Mouse (Mus musculus) spleen, postnatal 14 days (tissue): Measurements from ENCODE around the gene Ndufs6.

Source experiments
- DNase-seq, 2 experiments: peaks; one replicate each; pipeline ENCODE4 v3.0.0; 2021 to 2022; ENCODE audit warnings: low spot score in 2 of 2

Ndufs6 gene

DNA sequence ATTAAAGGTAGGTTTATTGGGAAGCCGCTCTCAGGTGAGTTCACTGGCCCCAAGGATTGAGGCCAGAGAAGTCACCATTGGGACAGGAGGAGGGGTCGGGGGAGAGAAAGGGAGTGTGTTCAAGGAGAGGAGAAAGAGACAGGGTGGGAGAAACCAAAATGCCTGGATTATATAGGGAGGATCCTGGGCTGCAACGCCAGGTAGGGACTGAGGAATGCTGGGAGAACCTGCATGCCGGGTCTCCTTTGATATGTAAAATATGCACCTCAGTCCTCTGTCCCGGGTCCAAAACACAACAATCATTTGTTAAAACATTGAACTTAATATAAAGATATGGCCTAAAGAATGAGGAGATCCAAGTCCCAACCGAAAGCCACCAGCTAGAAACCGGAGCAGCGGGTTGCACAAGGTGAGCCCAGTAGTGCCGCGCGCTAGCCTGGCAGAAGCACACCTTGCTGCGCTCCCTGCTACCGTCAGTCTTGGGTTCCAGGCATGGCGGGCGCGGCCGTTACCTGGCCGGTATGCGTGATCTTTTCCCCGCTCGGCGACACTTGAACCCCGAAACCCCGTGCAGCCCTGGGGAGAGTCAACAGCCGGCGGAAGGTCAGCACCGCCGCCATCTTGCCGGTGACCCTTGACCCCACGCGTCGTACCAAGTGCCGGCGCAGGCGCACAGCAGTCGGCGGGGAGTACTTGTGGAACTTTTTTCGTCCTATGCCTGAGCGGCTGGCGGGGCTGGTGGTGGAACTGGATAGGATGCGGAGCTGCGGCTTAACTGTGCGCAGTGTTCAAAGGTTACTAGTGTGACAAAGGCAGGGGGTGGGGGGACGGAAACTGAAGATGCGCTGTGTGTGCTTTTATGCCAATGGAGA lies at the start of gene Ndufs6, which contains the start of gene Mrpl36:
Gene Ndufs6, minus strand, starts transcription at position 716 of the 872 bp plus-strand sequence.
Gene Mrpl36, plus strand, starts transcription at position 687 of the 872 bp plus-strand sequence.
- peak; percentile 81 to 89 for DNase-seq

DNA sequence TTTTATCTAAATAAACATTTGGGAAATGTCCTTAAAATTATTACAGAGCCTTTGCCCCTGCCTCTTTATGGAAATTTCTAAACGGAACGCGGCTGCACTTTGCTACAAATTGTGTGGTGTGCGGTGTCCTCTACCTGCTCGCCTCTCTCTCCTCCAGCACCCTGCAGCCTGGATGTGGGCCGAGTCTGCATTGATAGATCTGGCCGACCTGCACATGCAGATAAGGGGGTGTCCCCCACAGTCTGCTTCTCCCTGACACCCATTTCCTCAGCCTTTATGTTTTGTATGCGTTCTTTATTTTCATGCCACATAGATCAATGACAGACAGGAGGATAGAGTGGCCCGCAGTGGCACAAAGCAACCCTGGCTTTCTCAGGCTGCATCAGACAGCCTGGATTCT lies 49.3 kb upstream of the Ndufs6 start:
- no peak for DNase-seq

DNA sequence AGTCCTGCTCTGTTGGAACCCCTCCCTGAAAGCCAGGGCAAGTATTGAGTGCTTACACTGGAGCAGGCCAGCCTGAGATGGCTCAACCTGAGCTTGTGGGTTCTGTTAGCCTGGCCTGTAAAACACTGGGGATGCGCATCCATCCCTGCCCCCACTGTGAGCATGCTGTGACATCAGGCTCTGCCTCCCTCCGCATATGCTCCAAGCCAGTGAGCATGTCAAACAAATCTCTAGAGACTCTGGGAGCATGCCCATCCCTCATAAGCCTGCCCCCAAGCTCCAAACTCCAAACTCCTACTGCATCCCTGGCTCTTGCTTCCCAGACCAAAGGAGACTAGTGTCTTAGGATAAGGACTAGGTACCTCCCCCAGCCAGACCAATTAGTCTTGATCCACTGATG lies 46.3 kb upstream of the Ndufs6 start:
- DNase-seq: no peak

DNA sequence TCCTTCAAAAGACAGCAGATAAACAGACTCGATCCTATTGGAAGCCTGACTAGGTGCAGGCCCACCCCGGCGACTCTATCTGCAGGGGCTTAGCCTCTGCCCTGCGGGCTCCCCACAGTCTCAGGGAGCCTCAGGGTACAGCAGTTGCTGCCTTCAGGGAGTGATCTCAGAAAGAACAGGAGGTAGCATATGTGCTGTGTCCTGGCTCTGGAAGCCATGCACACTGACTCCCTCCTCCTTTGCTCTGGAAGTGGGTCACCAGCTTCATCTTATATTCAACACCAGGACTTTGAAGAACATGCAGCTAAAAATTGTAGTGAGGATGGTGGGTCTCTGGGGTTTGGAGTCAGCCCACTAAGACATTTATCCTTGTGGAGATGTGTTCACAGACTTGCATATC lies 45.0 kb upstream of the Ndufs6 start:
- DNase-seq: no peak

DNA sequence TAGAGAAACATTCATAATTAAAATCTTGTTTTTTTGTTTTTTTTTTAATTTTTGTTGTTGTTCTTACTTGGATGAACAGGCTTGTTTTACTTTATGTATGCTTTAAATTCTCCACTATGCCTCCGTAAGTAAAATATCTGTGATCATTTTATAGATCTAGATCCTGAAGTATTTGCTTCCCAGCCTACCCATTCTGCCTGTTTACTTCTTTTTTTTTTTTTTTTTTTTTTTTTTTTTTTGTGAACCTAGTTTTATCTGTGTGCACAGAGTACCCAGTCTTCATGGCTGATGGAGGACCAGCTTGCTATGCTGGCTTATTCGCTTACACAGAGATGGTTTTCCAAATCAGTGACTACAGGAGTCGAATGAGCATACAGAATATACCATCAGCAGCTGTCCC lies 28.8 kb upstream of the Ndufs6 start:
- DNase-seq: no peak

DNA sequence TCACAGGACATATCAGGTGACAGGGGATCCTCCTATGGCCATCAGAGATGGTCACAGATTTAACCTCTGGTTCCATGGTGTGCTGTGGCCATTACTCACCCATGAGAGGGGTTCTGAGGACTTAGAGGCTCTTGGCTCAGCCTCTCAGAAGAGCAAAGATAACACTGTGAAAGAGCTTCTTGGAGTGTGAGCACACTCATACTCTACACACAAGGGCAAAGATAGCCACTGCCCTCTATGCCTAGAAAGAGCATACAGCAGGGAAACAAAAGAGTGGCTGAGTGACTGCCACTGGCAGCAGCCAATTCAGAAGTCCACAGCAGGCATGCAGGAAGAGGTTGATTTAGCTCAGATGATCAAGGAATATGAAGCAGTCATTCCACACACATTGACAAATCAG lies 24.1 kb upstream of the Ndufs6 start:
- no peak for DNase-seq

DNA sequence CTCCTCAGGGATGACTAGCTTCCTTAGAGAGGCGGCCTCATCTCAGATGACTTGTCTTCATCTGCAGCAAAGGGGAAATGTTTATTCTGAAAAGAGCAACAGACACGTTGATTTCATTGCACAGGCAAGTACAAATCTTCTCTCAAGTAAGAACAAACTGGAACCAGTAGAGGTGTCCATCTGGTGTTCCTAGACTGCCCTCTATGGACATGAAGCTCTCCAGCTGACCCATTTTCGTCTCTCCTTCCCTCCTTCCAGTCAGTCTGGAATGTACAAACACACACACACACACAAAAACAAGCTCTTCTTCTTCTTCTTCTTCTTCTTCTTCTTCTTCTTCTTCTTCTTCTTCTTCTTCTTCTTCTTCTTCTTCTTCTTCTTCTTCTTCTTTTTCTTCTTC lies 23.6 kb upstream of the Ndufs6 start:
- DNase-seq: no peak

DNA sequence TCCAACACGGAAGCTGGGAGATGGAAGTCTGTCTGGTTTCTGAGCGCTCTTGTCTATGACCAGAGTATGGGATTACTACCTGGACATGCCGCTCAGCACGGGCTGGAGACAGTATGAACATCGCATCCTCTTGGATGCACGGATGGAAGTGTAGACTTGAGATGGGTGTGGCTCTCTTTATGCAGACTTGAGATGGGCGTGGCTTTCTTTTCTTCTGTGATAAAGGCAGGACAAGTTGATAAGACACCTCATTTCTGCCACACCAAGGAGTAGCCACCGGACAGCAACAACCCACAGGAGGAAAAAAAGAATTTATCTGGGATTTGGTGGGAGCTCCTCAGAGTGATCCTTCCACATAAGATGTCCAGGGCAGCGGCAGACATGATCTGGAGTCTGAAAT lies 22.4 kb upstream of the Ndufs6 start:
- DNase-seq: no peak

DNA sequence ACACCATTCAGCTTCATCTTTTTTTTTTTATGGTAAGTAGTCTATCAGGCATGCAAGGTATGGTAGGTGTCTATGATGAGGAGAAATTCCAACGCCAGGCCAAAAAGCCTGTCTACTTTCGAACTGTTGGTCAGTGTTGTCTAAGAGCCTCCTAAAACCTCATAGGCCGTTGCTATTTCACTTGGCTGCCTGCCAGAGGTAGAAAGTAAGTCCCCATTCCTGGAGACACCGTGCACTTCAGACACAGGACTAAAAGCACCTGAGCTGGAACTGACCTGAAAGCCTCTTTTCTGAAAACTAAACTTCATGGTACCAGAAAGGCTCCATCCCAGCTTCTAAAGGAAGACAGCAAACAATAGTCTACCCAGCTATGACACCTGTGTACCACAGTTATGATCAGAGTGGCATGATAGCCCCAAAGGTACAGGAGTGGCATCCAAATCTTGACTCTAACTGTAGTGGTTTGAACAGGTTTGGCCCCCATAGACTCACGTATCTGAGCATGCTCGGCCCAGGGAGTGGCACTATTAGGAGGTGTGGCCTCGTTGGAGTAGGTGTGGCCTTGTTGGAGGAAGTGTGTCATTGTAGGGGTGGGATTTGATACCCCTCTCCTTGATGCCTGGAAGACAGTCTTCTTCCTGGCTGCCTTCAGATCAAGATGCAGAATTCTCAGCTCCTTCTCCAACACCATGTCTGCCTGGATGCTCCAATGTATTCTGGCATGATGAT lies 19.7 kb upstream of the Ndufs6 start:
- no peak for DNase-seq

DNA sequence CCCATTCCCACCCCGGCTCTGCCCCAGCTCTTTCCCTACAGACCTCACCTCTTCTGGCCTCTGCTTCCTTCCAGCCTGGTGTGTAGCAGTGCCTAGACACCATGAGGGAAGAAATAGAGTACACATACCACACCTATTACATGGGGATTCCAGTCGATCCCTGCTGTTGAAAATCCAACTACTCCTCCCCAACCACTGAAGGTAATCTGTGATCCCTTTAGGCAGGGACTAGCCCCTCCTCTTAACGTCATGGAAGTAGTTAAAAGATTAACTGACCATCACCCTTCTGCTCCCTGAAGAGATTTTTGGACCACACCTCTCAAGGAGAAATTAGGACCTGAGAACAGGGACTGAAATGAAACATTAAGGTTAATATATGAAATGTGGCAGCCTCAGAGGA lies 18.8 kb upstream of the Ndufs6 start:
- no peak for DNase-seq

DNA sequence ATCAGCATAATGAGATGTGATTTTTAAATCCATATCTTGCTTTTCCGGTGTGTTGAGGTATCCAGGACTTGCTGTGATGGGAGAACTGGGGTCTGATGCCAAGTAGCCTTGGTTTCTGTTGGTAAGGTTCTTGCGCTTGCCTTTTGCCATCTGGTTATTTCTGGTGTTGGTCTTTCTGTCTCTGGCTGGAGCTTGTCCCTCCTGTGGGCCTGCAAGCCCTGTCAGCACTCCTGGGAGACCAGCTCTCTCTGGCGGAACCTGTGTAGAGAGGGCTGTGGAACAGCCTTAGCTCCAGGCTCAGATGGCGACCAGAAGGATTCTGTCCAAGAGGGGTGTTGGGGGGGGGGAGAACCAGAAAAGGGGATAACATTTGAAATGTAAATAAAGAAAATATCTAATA lies 18.4 kb upstream of the Ndufs6 start:
- no peak for DNase-seq

DNA sequence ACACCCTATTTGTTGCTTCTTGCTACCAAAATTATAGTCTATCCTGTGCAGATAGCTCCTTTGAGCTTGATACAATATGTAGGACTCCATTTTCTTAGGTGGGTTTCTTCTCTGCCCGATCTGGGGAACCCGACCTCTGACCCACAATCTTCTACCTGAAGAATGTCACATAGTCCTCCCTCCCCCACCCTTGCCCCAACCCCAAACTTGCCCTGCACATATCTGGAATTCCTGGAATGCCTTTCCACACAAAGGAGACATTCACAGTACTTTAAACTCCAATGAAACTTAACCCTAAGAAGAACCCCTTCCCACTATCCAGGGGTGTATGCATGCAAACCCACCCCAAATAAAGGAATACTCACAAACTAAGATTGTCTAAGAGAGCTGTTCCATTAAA lies 17.8 kb upstream of the Ndufs6 start:
- no peak for DNase-seq

DNA sequence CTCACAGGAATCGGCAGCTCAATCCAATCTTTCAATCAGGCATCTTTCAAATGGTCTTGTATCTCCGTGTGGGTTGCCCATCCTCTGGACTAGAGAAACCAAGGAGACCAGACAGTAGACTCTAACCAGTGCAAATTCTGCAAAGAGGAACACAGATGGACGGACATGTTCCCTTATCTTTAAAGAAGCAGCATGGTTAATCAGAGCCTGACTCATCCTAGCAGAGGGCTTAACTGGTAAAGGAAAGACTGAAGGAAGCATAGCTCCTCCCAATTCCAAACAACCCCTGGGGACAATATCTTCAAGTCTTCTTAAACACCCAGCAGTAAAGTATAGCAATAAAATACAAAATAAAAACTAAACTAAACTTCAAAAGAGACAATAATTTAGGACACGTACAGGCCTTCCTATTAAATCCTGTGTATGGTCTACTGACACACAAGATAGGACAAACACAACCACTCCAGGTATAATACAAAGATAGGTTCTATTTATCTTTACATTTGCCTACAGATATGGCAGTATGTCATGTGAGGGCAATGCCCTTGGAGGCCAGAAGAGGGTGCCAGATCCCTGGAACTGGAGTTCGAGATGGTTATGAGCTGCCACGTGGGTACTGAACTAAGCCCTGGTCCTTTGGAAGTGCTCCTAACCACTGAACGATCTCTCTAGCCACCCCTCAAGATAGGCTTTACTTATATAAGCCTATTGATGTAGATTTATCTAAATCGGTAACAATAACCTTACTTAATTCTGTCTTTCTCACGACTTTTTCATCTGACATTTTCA lies 17.0 kb upstream of the Ndufs6 start:
- no peak for DNase-seq

DNA sequence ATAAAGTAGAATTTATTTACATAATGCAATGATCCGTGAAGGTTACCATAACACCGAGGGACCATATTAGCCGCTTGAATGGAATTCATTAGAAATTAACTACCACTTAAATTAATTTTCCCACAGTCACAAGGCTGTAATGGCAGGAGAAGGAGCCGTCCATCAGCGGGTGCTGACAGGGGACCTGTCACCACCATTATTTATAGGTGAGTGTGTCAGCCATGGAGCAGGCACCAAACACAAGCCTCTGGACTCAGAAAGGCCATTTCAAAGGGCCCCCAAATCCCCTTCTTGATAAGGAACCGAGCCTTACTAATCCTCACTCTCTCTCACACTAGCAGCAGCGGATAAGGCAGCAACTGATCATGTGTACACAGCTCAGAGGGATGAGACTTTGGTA lies 8.4 kb upstream of the Ndufs6 start:
- no peak for DNase-seq

DNA sequence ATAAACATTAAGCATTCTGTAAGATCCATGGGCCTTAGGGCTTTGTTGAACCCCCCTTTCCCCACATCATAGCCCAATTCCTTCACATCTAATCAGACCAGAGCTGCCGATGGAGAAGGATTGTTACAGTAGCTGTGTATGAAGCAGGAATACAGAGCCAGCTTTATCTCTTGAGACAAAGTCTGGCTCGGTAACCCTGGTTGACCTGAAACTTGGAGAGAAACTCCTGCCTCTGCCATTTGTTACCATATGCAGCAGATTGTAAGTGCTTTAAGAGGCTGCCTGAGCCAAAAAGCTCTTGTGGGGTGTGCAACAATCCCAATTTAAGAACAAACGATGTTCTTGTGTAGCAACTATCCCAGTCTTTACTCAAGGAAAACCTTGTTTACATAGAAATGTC lies 3.4 kb upstream of the Ndufs6 start:
- DNase-seq: no peak

DNA sequence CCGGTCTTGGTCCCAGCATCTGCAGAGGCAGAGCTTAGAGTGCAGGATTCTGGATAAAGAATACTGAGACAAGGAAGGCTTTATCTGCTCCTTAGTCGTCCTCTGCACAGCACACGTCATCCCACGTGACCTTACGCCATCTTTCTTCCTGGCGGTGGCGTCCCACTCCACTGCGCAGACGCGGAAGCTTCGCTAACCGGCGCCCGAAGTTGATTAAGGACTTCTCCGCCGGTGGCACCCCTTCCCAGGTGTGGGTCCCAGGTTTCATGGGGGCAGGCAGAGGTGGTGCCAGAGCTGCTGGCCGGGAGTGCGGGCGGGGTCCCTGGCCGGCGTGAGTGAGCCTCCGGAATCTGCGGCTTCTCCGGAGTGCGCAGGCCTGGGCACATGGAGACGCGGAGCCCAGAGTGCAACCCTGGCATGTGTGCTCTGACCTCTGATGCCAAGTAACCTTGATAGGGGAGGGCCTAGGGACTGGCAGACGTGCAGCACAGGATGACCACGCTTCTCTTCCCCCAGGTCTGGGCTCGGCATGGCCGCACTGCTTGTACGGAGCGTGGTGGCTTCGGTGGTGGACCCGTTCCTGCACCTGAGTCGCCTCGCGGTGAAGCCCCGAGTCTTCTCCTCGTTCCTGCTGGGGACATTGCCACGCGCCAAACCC lies 2.6 kb upstream of the Ndufs6 start:
- peak; percentile 80 to 85 for DNase-seq

DNA sequence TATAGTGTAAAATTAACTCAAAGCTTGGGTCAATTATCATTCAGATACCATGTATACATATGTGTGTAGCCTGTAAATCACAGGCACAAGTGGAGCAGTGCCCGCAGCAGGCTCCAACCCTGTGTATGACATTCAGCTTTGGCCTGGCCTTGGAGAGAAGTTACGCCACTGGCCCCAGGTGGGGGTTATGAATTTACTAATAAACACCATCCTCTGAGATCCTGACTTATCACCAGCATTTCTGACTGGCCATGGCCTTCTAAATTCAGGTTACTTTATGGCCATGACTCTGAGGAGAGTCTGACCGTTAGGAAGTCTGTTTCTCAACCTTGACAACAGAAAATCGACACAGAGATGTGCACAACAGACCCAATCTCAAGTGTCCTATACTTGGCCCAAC lies 4.9 kb downstream of the Ndufs6 start:
- no peak for DNase-seq

DNA sequence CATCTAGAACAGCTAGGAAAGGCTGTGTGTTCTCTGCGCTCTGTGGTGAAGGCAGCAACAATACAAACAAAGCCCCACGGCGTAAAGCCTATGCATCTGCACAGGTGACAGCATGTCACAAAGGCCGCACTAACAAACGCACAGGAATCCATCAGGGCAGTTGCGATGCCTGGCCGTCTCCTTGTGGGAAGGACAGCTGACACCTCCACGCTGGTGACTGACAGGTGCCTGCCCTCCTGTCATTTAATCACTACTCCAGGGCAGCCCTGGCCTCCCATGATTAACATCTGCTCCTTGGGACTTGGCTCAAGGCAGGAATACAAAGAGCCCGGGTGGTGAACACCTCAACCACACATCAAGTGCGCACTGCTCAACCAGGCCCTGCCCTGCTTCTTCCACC lies 5.7 kb downstream of the Ndufs6 start:
- no peak for DNase-seq

DNA sequence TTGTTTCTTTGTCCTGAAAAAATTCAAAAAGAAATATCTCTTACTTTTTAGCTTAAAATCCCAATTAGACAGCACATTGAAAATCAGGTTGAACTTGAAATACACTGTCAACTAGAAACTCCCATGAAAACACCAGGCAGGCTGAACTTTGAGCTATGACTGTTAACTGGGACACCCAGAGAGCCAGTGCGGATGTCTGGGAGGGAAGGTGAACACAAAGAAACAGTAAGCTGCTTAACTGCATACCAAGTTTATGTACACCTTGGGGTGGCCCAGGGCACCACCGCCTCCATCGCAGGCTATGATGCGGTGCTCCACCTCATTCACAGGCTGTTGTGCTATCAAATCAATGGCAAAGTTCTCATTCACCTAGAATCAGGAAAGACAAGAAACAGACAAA lies 8.3 kb downstream of the Ndufs6 start:
- DNase-seq: no peak

DNA sequence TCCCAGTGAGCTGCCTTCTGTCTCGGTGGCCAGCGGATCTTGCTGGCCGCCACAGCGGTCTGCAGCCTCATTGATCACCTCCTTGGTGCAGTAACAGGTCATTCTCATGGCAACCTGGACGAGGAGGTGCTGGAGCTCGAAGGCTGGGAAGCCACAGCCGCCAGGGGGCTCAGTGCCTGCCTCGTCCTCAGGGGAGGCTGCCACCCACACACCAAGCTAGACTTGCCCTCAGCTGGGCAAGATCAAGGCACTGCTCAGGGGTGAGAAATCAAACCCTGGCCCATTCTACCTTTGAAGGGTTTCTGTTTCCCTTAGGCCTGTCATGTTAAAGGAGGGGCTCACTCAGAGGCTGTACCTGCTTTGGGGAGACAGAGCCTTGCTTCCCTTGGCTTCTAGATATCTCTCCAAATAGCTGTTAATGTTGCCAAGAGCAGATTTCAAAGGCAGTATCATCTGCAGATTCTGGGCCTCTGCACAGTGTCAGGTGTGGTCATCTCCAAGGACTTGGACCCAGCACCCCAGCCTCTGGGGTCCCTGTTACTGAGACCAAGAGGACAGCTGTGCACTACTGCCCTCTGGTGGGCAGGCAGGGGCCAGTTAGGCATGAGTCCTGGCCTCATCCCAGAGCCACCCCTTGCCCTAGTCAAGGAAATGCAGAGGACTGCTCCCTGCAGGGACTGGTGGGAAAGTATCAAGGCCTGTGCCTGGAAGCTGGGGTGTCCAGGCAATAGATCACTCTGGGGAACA lies 18.0 kb downstream of the Ndufs6 start:
- peak in 1 of 2 experiments; percentile 27 for DNase-seq

DNA sequence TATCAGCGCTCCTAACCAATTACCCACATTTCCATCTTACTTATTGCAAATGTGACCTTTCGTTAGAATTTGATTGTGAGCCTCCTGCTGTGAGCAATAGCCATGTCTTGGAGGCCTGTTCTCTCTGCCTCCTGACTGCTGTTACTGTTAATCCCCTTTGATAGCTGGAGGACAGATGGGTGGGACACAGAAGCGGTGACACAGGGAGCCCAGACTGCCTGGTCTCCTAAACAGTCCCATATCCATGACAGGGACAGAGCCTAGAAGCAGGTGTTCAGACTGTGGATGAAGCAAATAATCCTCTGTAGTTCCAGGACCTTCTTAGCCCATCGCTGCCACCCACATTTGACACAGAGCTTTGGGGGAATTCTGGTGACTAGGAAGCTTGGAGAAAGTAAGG lies 21.9 kb downstream of the Ndufs6 start:
- no peak for DNase-seq
